Mouse (Mus musculus) left cerebral cortex, postnatal 14 days (tissue): ENCODE measurements at regions not wholly inside any gene's neighbourhood (a gene's known extent, or its start where the extent isn't known, plus 50 kb on each side); places are given as distances from the start of the nearest gene placed in this dataset.

Experiments
- DNase-seq, 2 experiments: peaks; one replicate each; pipeline ENCODE4 v3.0.0; 2021 to 2022; ENCODE audit warnings: low spot score in 2 of 2, mixed read lengths in 1 of 2
- intact Hi-C: fragments of 180-260 bp; cut with DNase I; formaldehyde crosslinking; loops from one replicate; pipeline ENCODE4 v1.15.1; 2025

- no peak for DNase-seq
- intact Hi-C loops: no loop called here
These were observed 271.7 kb upstream of the Prox1 start for GRCm38 (mm10) chr1:190442166-190442565.

GRCm38 (mm10) chr1:190438789-190439188, 268.3 kb upstream of the Prox1 start:
- DNase-seq: no peak
- intact Hi-C loops: no loop called here

GRCm38 (mm10) chr1:190422874-190423273, 252.4 kb upstream of the Prox1 start:
- DNase-seq: no peak
- intact Hi-C loops: no loop called here

DNA sequence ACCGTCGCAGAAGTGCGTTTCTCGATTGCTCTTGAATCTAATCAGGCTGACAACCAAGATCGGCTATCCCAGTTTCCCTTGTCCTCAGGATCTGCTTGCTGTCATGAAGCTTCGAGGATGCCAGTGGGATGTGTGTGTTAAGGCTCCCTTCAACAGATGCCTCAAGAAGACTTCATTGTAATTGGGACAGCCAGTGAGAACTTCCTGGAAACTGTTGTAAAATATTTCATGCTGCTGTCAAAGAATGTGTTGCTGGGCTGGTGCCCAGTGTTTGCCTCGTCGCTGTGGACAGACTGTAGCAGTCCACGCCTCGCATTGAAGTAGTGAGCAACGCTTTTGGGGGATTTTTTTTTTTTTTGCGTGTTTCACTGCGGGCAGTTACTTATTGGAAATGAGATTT, 249.2 kb upstream of the Prox1 start:
- intact Hi-C loops: no loop called here
- DNase-seq: peak; percentile 52 to 87

DNA sequence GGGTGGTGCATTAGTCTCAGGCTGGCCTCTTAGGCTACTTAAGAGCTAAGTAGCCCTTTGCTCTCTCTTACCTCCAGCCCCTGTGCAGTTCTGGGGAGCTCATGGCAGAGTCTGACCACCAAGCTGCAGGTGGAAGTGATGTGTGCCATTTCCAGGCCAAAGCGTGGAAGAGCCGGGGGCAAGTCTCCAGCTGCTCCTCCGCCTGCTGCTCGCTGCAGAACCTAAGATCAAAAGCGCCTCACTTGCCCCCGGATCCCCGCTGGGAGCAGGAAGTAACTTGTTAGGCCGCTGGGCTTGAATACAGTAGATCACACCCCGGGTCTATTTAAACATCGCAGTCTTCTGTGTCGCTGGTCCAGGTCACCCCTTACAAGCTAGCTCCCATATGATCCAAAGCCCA, 246.8 kb upstream of the Prox1 start:
- no peak for DNase-seq
- intact Hi-C loops: no loop called here

DNA sequence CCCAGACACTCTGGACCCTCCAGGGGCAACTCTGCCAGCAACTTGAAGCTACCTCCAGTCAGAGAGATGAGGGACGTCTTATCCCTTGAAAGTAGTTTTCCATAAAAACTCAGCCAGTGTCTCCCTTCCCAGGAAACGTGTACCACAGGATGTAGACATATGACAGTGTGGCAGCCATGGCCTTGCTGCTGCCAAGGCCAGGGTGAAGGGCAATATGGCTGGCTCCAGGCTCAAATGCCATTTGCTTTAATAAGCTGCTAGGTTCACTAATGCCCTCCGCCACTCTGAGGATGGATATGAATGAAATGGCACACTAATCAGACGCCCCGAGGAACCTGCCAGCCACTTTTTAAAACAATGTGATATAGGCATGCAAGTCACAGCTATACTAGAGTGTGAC, 241.2 kb upstream of the Prox1 start:
- DNase-seq: no peak
- intact Hi-C loops: no loop called here

DNA sequence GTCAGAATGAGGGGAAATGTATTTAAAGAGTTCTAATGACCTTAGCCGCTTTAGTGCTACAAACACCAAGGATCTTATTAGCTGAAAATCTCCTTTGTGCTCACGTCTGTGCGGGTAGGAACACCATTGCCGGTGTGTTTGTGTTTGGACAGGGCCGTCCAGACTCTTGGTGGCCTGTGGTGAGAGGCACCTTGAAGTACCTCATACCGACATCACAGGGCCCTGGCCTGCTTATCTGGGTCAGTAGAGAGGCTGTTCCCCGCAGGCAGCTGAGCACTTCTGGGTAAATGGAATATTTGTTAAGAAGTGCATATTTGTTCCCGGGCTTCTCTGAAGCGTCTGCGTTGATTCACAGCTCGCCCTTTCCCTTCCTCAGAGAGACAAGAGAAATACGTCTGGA, 232.8 kb upstream of the Prox1 start:
- DNase-seq: no peak
- intact Hi-C loops: no loop called here

GRCm38 (mm10) chr1:190398308-190398707, 227.8 kb upstream of the Prox1 start:
- no peak for DNase-seq

GRCm38 (mm10) chr1:190397811-190398210, 227.3 kb upstream of the Prox1 start:
- no peak for DNase-seq
- intact Hi-C loops: no loop called here

More at GRCm38 (mm10) chr1:190398308-190398707, 227.8 kb upstream of the Prox1 start:
- intact Hi-C loops: no loop called here

DNA sequence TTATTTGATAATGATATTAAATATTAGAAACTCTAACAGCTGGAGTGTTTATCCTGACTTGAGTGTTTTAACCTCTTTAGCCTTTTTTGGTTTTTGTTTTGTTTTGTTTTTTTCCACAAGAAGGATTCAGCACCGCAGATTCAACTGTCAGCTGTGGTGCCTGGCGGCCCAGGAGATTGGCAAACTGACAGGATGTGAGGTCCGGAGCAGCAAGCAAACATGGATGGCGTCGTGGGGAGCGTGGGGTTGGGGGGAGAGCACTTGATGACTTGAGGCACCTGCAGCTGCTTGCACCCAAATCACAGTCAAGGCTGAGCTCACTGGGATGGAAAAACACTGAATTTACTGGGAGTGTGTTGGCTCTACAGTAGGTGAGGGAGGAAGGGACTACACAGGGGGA, 222.5 kb upstream of the Prox1 start:
- intact Hi-C loops: no loop called here
- DNase-seq: no peak

DNA sequence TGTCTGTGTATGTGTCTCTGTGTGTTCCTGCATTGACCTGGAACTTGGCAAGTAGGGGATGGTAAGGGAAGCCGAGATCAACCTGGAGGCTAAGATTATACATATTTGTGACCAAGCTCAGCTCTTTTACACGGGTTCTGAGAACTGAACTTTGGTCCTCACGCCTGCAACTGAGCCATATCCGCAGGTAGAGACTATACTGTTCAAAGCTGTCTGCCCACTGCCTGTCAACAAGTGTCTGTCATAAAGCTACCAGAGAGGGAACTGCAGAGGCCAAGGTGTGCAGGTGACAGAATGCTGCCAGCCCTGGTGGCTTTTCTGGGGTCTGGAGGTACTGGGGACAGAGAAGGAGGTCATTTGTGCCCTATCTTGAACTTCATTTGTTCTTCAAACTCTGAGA, 218.3 kb upstream of the Prox1 start:
- no peak for DNase-seq
- intact Hi-C loops: no loop called here

DNA sequence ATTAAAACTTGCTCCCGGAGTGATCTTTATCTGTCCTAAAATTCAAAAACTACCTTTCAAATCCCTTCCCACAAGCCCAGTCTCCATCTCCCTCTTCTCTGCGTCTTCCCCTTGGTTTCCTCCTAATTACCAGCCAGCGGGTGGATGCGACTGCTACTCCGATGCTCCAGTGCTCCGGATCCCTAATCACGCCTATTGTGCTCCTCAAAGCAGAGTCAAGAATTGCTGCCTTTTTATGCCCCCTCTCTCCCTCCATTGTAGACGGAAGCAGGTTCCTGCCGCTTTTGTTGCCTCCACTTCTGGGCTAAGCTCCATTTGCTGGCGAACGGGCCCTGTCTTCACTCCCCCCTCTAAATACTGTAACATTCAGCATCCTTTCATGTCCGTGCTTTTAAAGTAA, 214.0 kb upstream of the Prox1 start:
- DNase-seq: no peak
- intact Hi-C loops: no loop called here

DNA sequence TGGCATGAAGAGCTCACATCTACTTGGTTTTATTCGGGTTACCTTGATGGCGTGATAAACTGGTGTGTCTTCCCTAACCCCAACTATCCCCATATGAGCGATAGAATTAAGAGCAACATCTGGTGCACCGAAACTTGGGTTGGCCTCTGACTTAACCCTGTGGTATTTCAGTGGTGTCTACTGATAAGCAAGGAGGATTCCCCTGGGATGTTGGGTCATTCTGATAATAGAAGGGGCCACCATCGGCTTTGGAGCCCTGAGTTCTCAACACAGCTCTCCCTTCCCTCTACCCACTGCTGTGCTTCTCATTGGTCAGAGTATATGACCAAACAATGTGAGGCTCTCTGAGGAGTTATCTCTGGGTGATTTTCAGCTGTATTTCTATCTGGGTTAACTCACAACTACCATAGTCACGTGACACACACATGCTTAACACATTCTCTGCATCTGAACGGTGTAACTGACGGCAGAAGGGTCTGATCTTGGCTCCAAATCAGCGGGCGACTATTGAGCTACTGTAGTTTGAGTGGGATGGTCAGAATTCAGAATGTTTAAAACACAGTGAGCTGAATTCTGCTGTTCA, 212.8 kb upstream of the Prox1 start:
- DNase-seq: no peak
- intact Hi-C loops: no loop called here

- intact Hi-C loops: no loop called here
These were observed 209.6 kb upstream of the Prox1 start for GRCm38 (mm10) chr1:190380151-190380550.

GRCm38 (mm10) chr1:190375160-190375880, 204.8 kb upstream of the Prox1 start:
- intact Hi-C loops: no loop called here
- no peak for DNase-seq

More at GRCm38 (mm10) chr1:190380151-190380550, 209.6 kb upstream of the Prox1 start:
- no peak for DNase-seq

GRCm38 (mm10) chr1:190374270-190374669, 203.8 kb upstream of the Prox1 start:
- no peak for DNase-seq
- intact Hi-C loops: no loop called here

DNA sequence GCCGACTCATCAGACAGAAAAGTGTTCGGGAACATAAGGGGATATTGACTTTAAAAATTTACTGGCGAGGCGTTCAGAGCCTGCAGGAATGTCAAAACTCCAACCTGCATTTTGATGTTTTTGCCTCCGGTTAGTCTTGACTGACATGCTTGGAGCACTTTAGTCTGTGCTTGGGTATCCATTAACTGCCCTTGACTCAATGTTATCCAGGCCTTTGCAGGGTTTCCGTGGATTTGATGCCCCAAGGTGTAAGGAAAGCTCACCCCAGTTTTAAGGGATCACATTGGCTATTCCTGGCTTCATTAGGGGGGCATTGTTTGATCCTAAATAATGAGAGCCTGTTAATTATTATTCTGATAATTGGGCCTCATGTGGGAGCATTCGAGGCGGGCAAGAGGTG, 196.1 kb upstream of the Prox1 start:
- no peak for DNase-seq
- intact Hi-C loops: no loop called here

GRCm38 (mm10) chr1:190365126-190365525, 194.6 kb upstream of the Prox1 start:
- DNase-seq: no peak
- intact Hi-C loops: no loop called here

GRCm38 (mm10) chr1:190360661-190361060, 190.1 kb upstream of the Prox1 start:
- DNase-seq: no peak
- intact Hi-C loops: no loop called here

DNA sequence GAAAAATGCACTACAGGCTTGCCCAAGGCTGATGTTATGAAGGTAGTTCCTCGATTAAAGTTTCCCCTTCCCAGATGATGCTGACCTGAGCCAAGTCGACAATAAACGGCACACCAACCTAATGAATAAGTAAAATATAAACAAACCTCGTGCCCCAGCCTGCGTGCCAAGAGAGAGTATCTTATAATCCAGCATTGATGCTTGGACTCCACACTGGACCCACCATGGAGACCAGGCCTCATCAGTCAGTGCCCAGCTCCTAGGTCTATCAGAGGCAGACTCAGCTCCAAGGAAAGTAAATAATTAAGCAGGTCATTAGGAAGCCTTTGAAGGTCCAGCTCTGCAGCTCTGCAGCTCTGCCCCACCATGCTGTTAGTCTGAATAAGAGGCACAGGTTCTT, 187.3 kb upstream of the Prox1 start:
- intact Hi-C loops: no loop called here
- no peak for DNase-seq

GRCm38 (mm10) chr1:190347610-190348009, 177.1 kb upstream of the Prox1 start:
- no peak for DNase-seq
- intact Hi-C loops: no loop called here
